Mouse (Mus musculus): ENCODE measurements around the gene Lhx5. TPM values are rescaled to one million over a fixed set of nuclear protein-coding genes. Genes with fewer than 3 reads are reported as not detected.

The Lhx5 gene
- total and polyA plus RNA-seq, 3 experiments, result not detected

- H3K79me2 ChIP-seq (replicated peaks; ENCODE audit: control insufficient read depth, extremely low read depth, insufficient read depth, poor library complexity, severe bottlenecking), result no peaks in the 10 kb centered on the region
- in situ Hi-C loops (cut with MboI; ENCODE audit: low pct_ligation_motif_present, low pct_unique_long_range_greater_than_20kb, low sequenced_read_pairs), result no loop called here
- H3K4me2 ChIP-seq (ENCODE audit: insufficient read depth, low read depth, poor library complexity, severe bottlenecking), result no peak overlapping the region
- no peak overlapping the region for H3K27ac ChIP-seq (ENCODE audit: insufficient read depth, low read depth)
- H3K4me3 ChIP-seq (replicated peaks in 1 of 3; ENCODE audit: low read depth in 2 of 3, low read length in 2 of 3, poor library complexity in 1 of 3), result no peak overlapping the region
- dilution Hi-C loops (cut with MboI; ENCODE audit: extremely low pct_ligation_motif_present, extremely low pct_unique_long_range_greater_than_20kb, low sequenced_read_pairs), result no loop called here
- H3K27me3 ChIP-seq (replicated peaks), result peaks cover 73% of the 10 kb centered on the region
- peaks cover 11% of the 10 kb centered on the region for H3K9me3 ChIP-seq (replicated peaks; ENCODE audit: low read length)
- no peaks in the 10 kb centered on the region for H3K4me1 ChIP-seq (ENCODE audit: control insufficient read depth in 1 of 2, insufficient read depth in 2 of 2)
- no peak for TF ChIP-seq MYC (IDR thresholded peaks at IDR 0.05; ENCODE audit: low read depth, low read length)
- TF ChIP-seq RCOR1 (conservative IDR thresholded peaks at IDR 0.05; ENCODE audit: low read depth, low read length), result no peak
- TF ChIP-seq CHD1 (IDR thresholded peaks at IDR 0.05; ENCODE audit: low read depth, low read length), result no peak
- TF ChIP-seq SMC3 (IDR thresholded peaks at IDR 0.05; ENCODE audit: low read depth, low read length), result no peak
- no peak for TF ChIP-seq CTCF (conservative IDR thresholded peaks at IDR 0.05 in 1 of 2, IDR thresholded peaks at IDR 0.05 in 1 of 2; ENCODE audit: low read depth in 2 of 2, low read length in 2 of 2)
- no peak for TF ChIP-seq USF2 (conservative IDR thresholded peaks at IDR 0.05; ENCODE audit: low read depth, low read length)
- no peak for TF ChIP-seq ZKSCAN1 (IDR thresholded peaks at IDR 0.05; ENCODE audit: borderline replicate concordance, low read depth, low read length)
- no peak for TF ChIP-seq MAFK (IDR thresholded peaks at IDR 0.05; ENCODE audit: insufficient replicate concordance, low read length)
- no peak for TF ChIP-seq E2F4 (IDR thresholded peaks at IDR 0.05; ENCODE audit: insufficient replicate concordance, low read depth, low read length)
- no peak for TF ChIP-seq SIN3A (IDR thresholded peaks at IDR 0.05; ENCODE audit: low read length)
- TF ChIP-seq NELFE (IDR thresholded peaks at IDR 0.05; ENCODE audit: low read depth, low read length), result no peak
- H3K36me3 ChIP-seq (replicated peaks in 1 of 2; ENCODE audit: control insufficient read depth in 1 of 2, insufficient read depth in 1 of 2, low read length in 1 of 2), result no peaks in the 10 kb centered on the region
- DNase-seq (ENCODE audit: extremely low read depth), result no peak
- H3K9ac ChIP-seq (ENCODE audit: insufficient read depth, low read depth), result no peak overlapping the region
Measured at GRCm38 (mm10) chr5:120428990-120429389, 2.5 kb upstream of the Lhx5 start.

- Histone ChIP-seq H3K9me3 (replicated peaks; ENCODE audit: low read length) (peaks cover 11% of the 10 kb centered on the region), H3K27me3 (replicated peaks) (peaks cover 74% of the 10 kb centered on the region), H3K4me1 (ENCODE audit: control insufficient read depth in 1 of 2, insufficient read depth in 2 of 2) (no peaks in the 10 kb centered on the region), H3K4me2 (ENCODE audit: insufficient read depth, low read depth, poor library complexity, severe bottlenecking) (no peak overlapping the region), H3K79me2 (replicated peaks; ENCODE audit: control insufficient read depth, extremely low read depth, insufficient read depth, poor library complexity, severe bottlenecking) (no peaks in the 10 kb centered on the region), H3K27ac (ENCODE audit: insufficient read depth, low read depth) (no peak overlapping the region), H3K36me3 (replicated peaks in 1 of 2; ENCODE audit: control insufficient read depth in 1 of 2, insufficient read depth in 1 of 2, low read length in 1 of 2) (no peaks in the 10 kb centered on the region), H3K9ac (ENCODE audit: insufficient read depth, low read depth) (no peak overlapping the region), H3K4me3 (replicated peaks in 1 of 3; ENCODE audit: low read depth in 2 of 3, low read length in 2 of 3, poor library complexity in 1 of 3) (no peak overlapping the region)
- DNase-seq (ENCODE audit: extremely low read depth), result no peak
- no peak for TF ChIP-seq GABPA (IDR thresholded peaks at IDR 0.05; ENCODE audit: insufficient replicate concordance, low read depth, low read length)
- TF ChIP-seq HCFC1 (IDR thresholded peaks at IDR 0.05; ENCODE audit: low read depth, low read length), result no peak
- no peak for TF ChIP-seq USF1 (IDR thresholded peaks at IDR 0.05; ENCODE audit: low read depth, low read length)
- TF ChIP-seq IRF4 (IDR thresholded peaks at IDR 0.05; ENCODE audit: low read depth, low read length), result no peak
- TF ChIP-seq PAX5 (IDR thresholded peaks at IDR 0.05; ENCODE audit: low read length), result no peak
- TF ChIP-seq E2F4 (IDR thresholded peaks at IDR 0.05; ENCODE audit: insufficient replicate concordance, low read depth, low read length), result no peak
- TF ChIP-seq UBTF (IDR thresholded peaks at IDR 0.05; ENCODE audit: low read depth, low read length), result no peak
- TF ChIP-seq MAX (IDR thresholded peaks at IDR 0.05; ENCODE audit: low read length), result no peak
- no peak for TF ChIP-seq ETS1 (conservative IDR thresholded peaks at IDR 0.05; ENCODE audit: low read depth, low read length)
- no peak for TF ChIP-seq ELF1 (IDR thresholded peaks at IDR 0.05; ENCODE audit: low read depth, low read length)
- dilution Hi-C loops (cut with MboI; ENCODE audit: extremely low pct_ligation_motif_present, extremely low pct_unique_long_range_greater_than_20kb, low sequenced_read_pairs) (no loop called here), in situ Hi-C loops (cut with MboI; ENCODE audit: low pct_ligation_motif_present, low pct_unique_long_range_greater_than_20kb, low sequenced_read_pairs) (no loop called here)
Measured at GRCm38 (mm10) chr5:120429692-120430091, 1.8 kb upstream of the Lhx5 start.
